Mouse (Mus musculus) stomach, postnatal 0 days (tissue): ENCODE results near the gene Psmb2. TPM values are rescaled to one million over a fixed set of nuclear protein-coding genes. Genes with fewer than 3 reads are reported as not detected.

Experiments
- ATAC-seq: fragments of 200-750 bp; cut with Nextera tagmentation; 2 replicates; pipeline ENCODE4 v1.8.0; 2017; ENCODE audit not compliant: low FRiP score, low TSS enrichment
- DNase-seq: peaks from one replicate; pipeline ENCODE4 v3.0.0-alpha.2; 2016; ENCODE audit warnings: low spot score
- H3K27ac ChIP-seq: fragments of 300-500 bp; sonication (generic); replicated peaks from 2 replicates; pipeline ENCODE4 v1.5.1; 2014; ENCODE audit warnings: mild to moderate bottlenecking, control low read depth
- H3K27me3 ChIP-seq: fragments of 300-500 bp; sonication (generic); 2 replicates; pipeline ENCODE4 v1.6.1; 2014; ENCODE audit warnings: low read length; ENCODE audit not compliant: control insufficient read depth, insufficient read depth
- H3K36me3 ChIP-seq: fragments of 300-500 bp; sonication (generic); 2 replicates; pipeline ENCODE4 v1.6.1; 2014; ENCODE audit warnings: low read length, mixed read lengths; ENCODE audit not compliant: control insufficient read depth, insufficient read depth
- H3K4me1 ChIP-seq: fragments of 300-500 bp; sonication (generic); replicated peaks from 2 replicates; pipeline ENCODE4 v1.6.1; 2014; ENCODE audit warnings: antibody characterized with exemption; ENCODE audit not compliant: control insufficient read depth, insufficient read depth
- H3K4me2 ChIP-seq: fragments of 300-500 bp; sonication (generic); replicated peaks from 2 replicates; pipeline ENCODE4 v1.6.1; 2014; ENCODE audit warnings: low read depth, mild to moderate bottlenecking, control low read depth, moderate library complexity
- H3K4me3 ChIP-seq: fragments of 300-500 bp; sonication (generic); 2 replicates; pipeline ENCODE4 v1.5.1; 2014; ENCODE audit warnings: low read depth, low read length, control low read depth
- H3K9ac ChIP-seq: fragments of 300-500 bp; sonication (generic); 2 replicates; pipeline ENCODE4 v1.6.1; 2014; ENCODE audit warnings: mild to moderate bottlenecking, low read length, control low read depth, mixed read lengths
- H3K9me3 ChIP-seq: fragments of 300-500 bp; sonication (generic); 2 replicates; pipeline ENCODE4 v1.6.1; 2016; ENCODE audit warnings: low read length; ENCODE audit not compliant: control insufficient read depth
- CTCF ChIP-seq: IDR thresholded peaks from 2 replicates; pipeline ENCODE4 v1.5.1; 2016; ENCODE audit warnings: antibody characterized with exemption, low read depth, mild to moderate bottlenecking, moderate library complexity
- EP300 ChIP-seq: optimal IDR thresholded peaks from 2 replicates; pipeline ENCODE3; 2016; ENCODE audit warnings: antibody characterized with exemption
- WGBS: fragments of 180-500 bp; shearing (Covaris S2); extraction: QIAGEN DNeasy Blood & Tissue Kit; methylation state at CpG from one replicate; pipeline ENCODE4 v1.1.7; 2014; 5-methylcytosine and 5-hydroxymethylcytosine counted together
- polyA plus RNA-seq: library from polyadenylated mRNA; unstranded; fragments of >200 nt; fragmentation: Nextera tagmentation; extraction: Ambion mirVana; gene quantifications from 2 replicates; pipeline ENCODE4 v1.2.1, GENCODE M21; 2015

Psmb2 gene
- polyA plus RNA-seq, 1 experiment from 2014 or later, result 389 TPM

GRCm38 (mm10) chr4:126734001-126734603, 56.7 kb downstream of the Psmb2 start:
- H3K36me3 ChIP-seq, result no peaks in the 10 kb centered on the region
- no peaks in the 10 kb centered on the region for H3K9me3 ChIP-seq
- DNase-seq (no peak), ATAC-seq (no peak)
- H3K27ac ChIP-seq, result peak overlapping the region; percentile 61
- no peaks in the 10 kb centered on the region for H3K4me1 ChIP-seq
- peaks cover 19% of the 10 kb centered on the region; the same call in 1 of the 2 replicates for H3K27me3 ChIP-seq
- H3K4me2 ChIP-seq, result peak overlapping the region; percentile 58
- H3K4me3 ChIP-seq, result peak overlapping the region; percentile 3; the same call in 1 of the 2 replicates
- WGBS, result 3% methylated on average over 16 of the region's 16 CpGs
- no peak overlapping the region for H3K9ac ChIP-seq
- no peak for TF ChIP-seq CTCF
- no peak for TF ChIP-seq EP300

- H3K4me1 ChIP-seq, result no peaks in the 10 kb centered on the region
- ATAC-seq (no peak), DNase-seq (no peak)
- WGBS, result 5% methylated on average over 38 of the region's 51 CpGs
- H3K4me2 ChIP-seq, result peak overlapping the region; percentile 58
- H3K9me3 ChIP-seq, result no peaks in the 10 kb centered on the region
- H3K27me3 ChIP-seq, result peaks cover 19% of the 10 kb centered on the region; the same call in 1 of the 2 replicates
- peak overlapping the region; percentile 61 for H3K27ac ChIP-seq
- no peak for TF ChIP-seq EP300
- TF ChIP-seq CTCF, result no peak
- peak overlapping the region; percentile 44 for H3K4me3 ChIP-seq
- H3K9ac ChIP-seq, result peak overlapping the region; percentile 58
- H3K36me3 ChIP-seq, result no peaks in the 10 kb centered on the region
These were observed 57.4 kb downstream of the Psmb2 start for GRCm38 (mm10) chr4:126734700-126735381.

- TF ChIP-seq CTCF (no peak), EP300 (no peak)
- WGBS, result 3% methylated on average over 56 of the region's 62 CpGs
- Histone ChIP-seq H3K4me3 (peak overlapping the region; percentile 44), H3K9ac (peak overlapping the region; percentile 58), H3K27me3 (peaks cover 19% of the 10 kb centered on the region; the same call in 1 of the 2 replicates), H3K4me2 (peak overlapping the region; percentile 58), H3K27ac (no peak overlapping the region), H3K36me3 (no peaks in the 10 kb centered on the region), H3K4me1 (no peaks in the 10 kb centered on the region), H3K9me3 (no peaks in the 10 kb centered on the region)
- ATAC-seq (no peak), DNase-seq (peak; percentile 26)
These were observed 58.1 kb downstream of the Psmb2 start for GRCm38 (mm10) chr4:126735382-126736000.

- H3K36me3 ChIP-seq, result no peaks in the 10 kb centered on the region
- WGBS, result 1% methylated on average over 32 of the region's 32 CpGs
- TF ChIP-seq CTCF, result no peak
- TF ChIP-seq EP300, result no peak
- peak within 1 kb of the TSS; percentile 58 for H3K4me2 ChIP-seq
- DNase-seq, result peak; percentile 62
- H3K9me3 ChIP-seq, result no peaks in the 10 kb centered on the region
- peak within 1 kb of the TSS; percentile 44 for H3K4me3 ChIP-seq
- no peak within 1 kb of the TSS for H3K27ac ChIP-seq
- H3K9ac ChIP-seq, result peak within 1 kb of the TSS; percentile 58
- peaks cover 19% of the 10 kb centered on the region; the same call in 1 of the 2 replicates for H3K27me3 ChIP-seq
- ATAC-seq, result peak; percentile 64
- no peaks in the 10 kb centered on the region for H3K4me1 ChIP-seq
These were observed 58.6 kb downstream of the Psmb2 start, which contains the start of gene Tfap2e for GRCm38 (mm10) chr4:126736001-126736414. Gene Tfap2e (minus strand): TSS chr4:126736240.

- WGBS, result 28% methylated on average over 10 of the region's 10 CpGs
- no peaks in the 10 kb centered on the region for H3K9me3 ChIP-seq
- peaks cover 11% of the 10 kb centered on the region for H3K36me3 ChIP-seq
- peaks cover 5% of the 10 kb centered on the region; the same call in 1 of the 2 replicates for H3K27me3 ChIP-seq
- H3K4me3 ChIP-seq, result no peak overlapping the region
- no peak overlapping the region for H3K27ac ChIP-seq
- H3K4me2 ChIP-seq, result no peak overlapping the region
- TF ChIP-seq EP300, result no peak
- peak; percentile 59 for TF ChIP-seq CTCF
- H3K4me1 ChIP-seq, result no peaks in the 10 kb centered on the region
- DNase-seq (peak; percentile 45), ATAC-seq (no peak)
- no peak overlapping the region for H3K9ac ChIP-seq
These were observed 62.7 kb downstream of the Psmb2 start for GRCm38 (mm10) chr4:126739966-126740676.
